Mouse (Mus musculus): ENCODE measurements at regions not wholly inside any gene's neighbourhood (a gene's known extent, or its start where the extent isn't known, plus 50 kb on each side); places are given as distances from the start of the nearest gene placed in this dataset.

- intact Hi-C loops (cut with DNase I), result no loop called here
These were observed 483.6 kb upstream of the B430305J03Rik start for GRCm38 (mm10) chr3:61849317-61849716.

GRCm38 (mm10) chr3:61846703-61847102, 481.0 kb upstream of the B430305J03Rik start:
- intact Hi-C loops (cut with DNase I), result no loop called here

GRCm38 (mm10) chr3:61839355-61840009, 473.7 kb upstream of the B430305J03Rik start:
- intact Hi-C loops (cut with DNase I), result loop anchor here (5.0 to 10.0 kb wide), 3 partner anchors 375 to 595 kb away; no protein-coding TSS in a partner anchor

- intact Hi-C loops (cut with DNase I), result no loop called here
These were observed 451.1 kb upstream of the B430305J03Rik start for GRCm38 (mm10) chr3:61816807-61817206.

GRCm38 (mm10) chr3:61796021-61796420, 430.3 kb upstream of the B430305J03Rik start:
- intact Hi-C loops (cut with DNase I), result no loop called here

GRCm38 (mm10) chr3:61790674-61791073, 424.9 kb upstream of the B430305J03Rik start:
- intact Hi-C loops (cut with DNase I), result no loop called here
